Mouse (Mus musculus): ENCODE measurements at regions not wholly inside any gene's neighbourhood (a gene's known extent, or its start where the extent isn't known, plus 50 kb on each side); places are given as distances from the start of the nearest gene placed in this dataset.

- no peak for TF ChIP-seq CTCF (IDR thresholded peaks at IDR 0.05; ENCODE audit: control insufficient read depth, insufficient read depth, insufficient read length)
- TF ChIP-seq MYOD1 (IDR thresholded peaks at IDR 0.05; ENCODE audit: control insufficient read depth, insufficient read length, low read depth): no peak
Observed at GRCm38 (mm10) chr3:148472943-148473444, 517.4 kb downstream of the Adgrl2 start.
